Mouse (Mus musculus): ENCODE data around the gene Atp1a4.
"Not testable (repeated sequence)": the region's sequence is repeated elsewhere in the genome, so short reads cannot be mapped to it uniquely, and the experiment has no call there.

The Atp1a4 gene

DNA sequence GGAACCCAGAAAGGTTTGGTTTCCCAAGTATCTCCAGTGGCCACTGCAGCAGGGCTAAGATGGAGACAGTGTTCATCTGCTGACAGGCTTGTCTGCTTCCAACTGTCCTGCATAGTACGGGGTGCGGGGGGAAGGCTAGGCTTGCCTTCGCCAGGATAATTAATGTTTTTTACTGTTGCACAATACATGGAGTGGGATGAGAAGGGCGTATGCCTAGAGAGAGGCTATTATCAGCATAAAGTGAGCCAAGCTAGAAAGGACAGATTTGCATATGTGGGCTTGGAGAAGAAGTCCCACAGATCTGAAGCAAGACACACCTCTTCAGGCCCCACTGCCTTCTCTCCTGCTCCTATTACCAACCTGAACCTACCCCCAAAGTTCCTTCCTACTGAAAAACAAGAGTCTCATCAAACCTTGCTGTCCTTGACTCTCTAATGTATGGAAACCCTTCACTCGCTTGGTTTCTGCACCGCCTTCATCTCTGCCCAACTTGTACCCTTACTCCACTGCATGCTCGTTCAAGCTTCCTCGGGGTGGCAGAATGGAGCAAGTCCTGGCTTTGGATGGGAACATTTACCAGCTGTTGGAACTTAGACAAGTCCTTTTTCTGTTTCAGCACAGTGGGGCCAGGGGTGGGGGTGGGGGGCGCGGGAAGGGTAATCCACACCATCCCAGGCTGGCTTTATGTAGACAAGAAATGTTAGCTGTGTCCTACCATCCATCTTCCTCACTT, 23.5 kb upstream of the Atp1a4 start:
- DNase-seq (ENCODE audit: low spot score) = no peak

DNA sequence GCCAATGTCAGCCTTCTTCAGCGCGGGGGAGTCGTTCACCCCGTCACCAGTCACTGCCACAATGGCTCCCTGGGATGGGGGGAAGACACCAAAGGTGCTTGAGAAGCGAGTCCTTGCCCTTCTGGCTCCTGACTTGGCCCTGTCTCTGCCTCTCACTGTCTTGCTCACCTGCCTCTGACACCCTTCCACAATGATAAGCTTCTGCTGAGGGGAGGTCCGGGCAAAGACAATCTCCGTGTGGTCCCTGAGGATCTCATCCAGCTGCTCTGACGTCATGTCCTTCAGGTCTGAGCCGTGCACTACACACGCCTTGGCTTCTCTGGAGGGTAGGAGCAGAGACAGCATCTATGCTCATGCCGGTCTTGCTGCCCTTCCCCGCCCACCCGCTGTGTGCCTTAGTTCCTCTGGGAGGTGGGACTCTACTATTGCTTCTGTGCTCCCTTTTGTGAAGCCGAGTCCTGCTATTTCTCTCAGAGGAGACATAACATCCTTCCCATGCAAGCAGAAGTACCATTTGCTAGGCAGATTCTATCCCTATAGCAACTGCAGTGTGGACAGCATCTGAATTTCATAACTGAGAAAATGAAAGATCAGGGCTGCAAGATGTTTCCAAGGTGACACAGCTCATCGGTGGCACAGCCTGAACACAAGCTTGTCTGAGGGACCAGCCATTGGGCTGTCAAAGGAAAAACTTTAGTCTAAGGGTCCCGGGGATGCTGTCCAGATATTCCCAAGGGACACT, 21.7 kb upstream of the Atp1a4 start:
- no peak for DNase-seq (ENCODE audit: low spot score)

DNA sequence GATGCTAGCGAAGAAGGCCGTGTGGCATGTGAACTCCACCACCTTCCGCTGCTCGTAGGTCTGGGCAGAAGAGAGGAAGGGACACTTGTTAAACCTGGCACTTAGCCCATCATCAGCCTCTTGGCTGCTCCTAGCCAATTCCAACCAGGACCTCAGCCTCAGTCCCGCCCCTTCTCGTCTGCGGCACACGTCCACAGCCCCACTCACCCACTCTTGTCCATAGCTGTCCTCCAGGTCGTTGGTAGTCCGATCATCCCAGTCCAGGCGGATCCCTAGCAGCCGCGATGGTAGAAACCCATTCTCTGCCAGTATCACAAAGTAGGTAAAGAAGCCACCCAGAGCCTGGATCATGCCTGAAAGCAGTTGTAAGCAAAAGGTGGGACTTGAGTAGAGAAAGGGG, 20.1 kb upstream of the Atp1a4 start:
- DNase-seq (ENCODE audit: low spot score) = no peak

DNA sequence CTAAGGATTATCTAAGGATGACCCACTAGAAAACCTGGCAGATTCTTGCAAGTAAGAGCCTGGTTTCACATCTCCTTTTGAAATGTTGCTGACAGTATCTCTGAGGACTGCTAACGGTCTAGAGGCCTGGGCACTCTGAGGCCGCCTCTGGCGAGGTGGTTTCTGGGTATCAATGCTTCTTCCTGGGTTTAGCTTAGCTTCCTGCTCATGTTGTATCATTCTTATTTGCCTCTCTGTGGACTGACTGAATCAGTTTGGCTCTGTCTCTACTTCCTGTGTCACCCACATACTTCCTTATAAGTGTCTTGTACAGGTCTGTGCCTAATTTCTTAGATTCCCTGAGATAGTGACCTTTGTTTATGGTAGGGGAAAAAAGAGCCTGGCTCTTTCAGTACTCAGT, 19.0 kb upstream of the Atp1a4 start:
- no peak for DNase-seq (ENCODE audit: low spot score)

DNA sequence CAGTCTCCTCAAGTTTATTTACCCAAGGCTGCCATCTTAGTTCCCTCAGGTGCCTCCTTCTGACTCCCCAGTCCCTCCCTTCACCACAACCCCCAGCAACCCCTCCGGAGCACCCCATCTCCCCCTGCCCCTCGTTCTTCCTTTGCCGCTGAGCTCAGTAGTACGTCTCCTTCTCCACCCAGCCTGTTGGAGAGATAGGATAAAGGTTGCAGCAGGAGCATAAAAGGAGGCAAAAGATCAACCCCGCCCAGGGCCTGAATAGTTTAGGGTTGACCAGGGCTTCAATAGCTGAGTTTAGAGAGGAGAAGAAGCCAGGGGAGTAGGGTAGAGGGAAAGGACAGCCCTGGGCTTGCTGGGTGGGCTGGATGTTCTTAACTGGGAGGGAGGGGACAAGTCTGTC, 16.3 kb upstream of the Atp1a4 start:
- no peak for DNase-seq (ENCODE audit: low spot score)

DNA sequence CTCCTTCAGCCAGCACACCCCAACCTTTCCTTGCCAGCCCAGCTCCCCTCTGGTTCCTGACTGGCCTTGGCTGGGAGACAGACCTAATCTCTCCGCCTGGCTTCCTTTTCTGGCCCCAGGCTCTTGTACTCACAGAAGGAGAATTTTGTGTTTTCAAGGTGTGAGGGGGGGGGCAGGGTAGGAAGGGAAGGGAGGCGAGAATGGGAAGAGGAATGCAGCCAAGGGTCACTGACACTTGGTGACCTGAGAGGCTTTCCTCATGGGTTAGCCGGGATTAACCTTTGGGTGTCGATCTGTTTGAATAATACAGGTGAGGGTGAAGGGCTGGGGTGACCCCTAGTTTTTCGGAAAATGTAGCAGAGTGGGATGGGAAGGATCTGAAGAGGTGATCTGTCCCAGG, 15.9 kb upstream of the Atp1a4 start:
- no peak for DNase-seq (ENCODE audit: low spot score)

DNA sequence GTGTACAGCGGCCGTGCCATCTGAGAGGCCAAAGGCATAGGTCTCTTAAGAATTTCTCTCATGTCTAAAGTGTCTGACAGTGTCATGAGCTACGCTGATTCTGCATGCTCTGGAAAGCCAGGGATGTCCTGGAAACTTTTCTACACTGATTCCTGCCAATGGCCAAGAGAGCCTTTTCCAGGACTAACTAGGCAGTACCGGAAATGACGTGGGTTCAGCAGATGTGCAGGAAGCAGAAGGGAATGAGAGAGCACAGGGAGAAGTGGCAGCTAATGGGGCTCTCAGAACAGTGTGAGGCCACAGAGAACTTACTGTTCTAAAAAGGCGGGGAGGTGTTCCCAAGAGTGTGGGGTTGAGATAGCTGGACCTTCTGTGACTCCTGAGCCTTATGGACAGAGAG, 15.2 kb upstream of the Atp1a4 start:
- DNase-seq (ENCODE audit: low spot score) = no peak

DNA sequence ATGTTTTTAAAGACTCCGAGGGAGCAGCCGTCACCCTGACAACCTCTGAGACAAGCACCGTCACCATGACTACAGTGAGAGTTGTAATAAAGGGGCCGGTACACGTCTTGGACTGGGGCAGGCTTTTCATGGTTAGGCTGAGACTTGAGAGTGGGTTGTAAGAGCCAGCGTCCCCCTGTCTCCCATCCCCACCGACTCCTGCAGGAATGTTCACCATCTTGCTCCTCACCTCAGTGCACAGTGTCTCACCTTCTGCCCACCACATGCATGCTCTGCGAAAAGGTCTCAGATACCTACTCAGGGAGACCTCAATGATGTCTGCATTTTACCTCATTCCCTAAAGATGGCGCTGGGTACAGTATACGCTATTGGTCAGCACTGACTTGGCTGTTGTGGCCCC, 13.6 kb upstream of the Atp1a4 start:
- DNase-seq (ENCODE audit: low spot score) = no peak

DNA sequence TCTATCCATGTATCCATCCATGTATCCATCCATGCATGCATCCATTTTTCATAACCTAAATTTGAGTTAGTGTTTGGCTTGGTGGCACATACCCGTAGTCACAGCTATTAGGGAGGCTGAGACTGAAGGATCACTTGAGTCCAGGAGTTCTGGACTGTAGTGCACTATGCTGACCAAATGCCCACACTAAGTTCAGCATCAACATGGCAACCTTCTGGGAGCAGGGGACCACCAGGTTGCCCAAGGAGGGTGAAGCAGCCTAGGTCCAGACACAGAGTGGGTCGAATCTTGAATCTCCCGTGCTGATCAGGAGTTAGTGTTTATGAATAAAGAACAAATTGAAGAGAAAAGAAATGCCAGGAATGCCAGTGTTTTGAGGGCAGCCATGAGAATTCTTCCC, 13.0 kb upstream of the Atp1a4 start:
- DNase-seq (ENCODE audit: low spot score) = no peak

DNA sequence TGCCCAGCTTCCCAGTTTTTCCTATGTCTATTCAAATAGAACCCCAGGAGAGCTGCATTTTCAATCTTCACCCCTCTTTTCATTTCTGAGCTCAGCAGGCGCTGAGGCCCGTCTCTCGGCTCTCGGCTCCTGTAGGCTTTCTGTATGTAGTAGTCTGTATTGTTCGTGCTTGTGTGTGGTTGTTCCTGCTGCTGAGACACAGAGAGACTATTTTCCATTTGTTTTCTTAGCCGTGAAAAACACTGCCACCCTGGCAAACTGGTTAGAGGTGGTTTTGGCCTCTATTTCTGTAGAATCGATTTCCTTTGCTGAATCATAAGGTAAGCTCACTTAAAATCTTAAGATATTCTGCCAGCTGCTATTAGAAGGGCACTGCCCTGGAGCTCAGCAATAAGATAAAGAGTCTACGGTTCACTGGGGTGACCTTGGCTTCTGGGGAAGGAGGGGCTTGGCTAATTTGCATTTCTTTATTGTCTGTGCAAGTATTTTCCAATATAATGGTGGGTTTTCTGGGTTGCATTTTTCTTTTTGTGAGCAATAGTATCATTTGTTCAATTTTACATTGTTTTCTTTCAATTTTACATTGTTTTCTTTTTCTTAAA, 3.4 kb upstream of the Atp1a4 start, which contains the start of gene Igsf8:
Gene Igsf8 (plus strand): TSS at position 165 of the 602 bp plus-strand sequence.
- no peak for DNase-seq (ENCODE audit: low spot score)

DNA sequence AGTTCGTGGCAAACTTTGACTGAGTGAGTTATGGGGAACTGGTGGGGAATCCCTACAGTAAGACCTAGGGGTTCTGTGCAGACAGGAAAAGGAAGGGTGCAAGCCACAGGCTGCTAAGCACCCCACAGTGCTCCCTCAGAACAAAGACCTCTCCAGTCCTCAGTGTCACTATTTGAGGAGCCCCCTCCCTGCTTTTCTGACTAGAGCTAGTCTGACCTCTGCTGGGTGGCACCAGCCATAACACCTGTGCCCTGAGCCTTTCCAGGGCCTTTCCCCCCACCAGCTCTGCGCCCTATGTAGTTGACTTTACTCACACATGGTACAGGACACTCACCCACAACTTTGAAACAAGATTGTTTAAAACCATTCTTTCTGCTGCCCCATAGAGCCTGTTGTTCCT, 10.5 kb downstream of the Atp1a4 start:
- no peak for DNase-seq (ENCODE audit: low spot score)

DNA sequence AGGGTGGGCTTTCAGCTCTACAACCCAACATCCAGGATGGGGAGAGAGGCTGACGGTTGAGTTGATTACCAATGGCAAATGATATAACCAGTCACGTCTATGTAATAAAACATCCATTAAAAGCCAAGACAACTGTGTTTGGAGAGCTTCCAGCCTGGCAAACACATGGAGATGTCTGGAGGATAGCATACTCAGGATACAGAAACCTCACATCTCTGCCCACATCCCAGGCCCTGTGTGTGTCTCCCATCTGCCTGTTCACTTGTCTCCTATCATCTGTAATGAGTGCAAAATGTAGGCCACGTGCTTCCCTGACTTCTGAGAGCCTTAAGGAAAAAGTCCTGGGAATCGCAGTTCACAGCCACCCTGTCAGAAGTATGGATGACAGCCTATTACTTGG, 11.0 kb downstream of the Atp1a4 start:
- no peak for DNase-seq (ENCODE audit: low spot score)

DNA sequence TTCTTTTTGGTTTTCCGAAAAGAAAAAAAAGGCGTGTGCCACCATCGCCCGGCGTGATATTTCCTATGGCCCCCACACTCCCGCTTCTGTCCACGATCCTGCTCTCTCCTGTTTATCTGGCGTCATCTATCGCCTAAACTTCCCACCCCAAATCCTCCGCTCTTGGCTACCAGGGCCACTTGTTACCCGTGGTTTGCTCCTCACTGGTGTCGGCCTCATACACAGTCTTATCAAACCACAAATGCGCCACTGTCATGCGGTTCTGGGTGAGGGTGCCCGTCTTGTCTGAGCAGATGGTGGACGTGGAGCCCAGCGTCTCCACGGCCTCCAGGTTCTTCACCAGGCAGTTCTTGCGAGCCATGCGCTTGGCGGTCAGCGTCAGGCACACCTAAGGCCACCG, 13.6 kb downstream of the Atp1a4 start:
- DNase-seq (ENCODE audit: low spot score) = not testable (repeated sequence)

DNA sequence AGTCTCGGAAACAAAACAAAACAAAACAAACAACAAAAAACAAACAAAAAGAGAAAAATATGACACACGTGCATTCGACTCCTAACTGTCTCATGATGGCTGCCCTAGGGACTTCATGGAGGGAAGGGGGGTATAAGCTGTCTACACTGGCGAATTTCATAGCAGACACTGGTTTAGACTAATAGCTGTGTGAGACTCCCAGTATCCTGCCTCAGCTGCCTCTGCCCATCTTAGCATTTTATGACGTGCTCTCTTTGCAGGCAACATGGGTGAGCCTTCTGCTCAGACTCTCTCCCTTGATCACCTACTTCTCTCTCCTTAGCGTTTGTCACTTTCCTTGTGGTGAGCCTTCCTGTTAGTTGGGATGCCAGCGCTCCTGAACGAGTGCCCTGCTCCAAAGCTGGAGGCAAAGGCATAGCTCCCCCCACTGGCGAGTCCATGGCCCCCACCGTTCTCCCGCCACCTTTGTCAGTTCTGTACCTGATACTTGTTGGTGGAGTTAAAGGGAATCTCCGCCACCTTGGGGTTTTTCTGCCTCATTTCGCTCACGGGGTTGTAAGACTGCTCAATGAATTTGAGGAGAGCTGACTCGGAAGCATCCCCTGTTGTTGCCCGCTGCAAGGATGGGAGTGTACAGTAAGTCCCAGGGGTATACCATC, 14.5 kb downstream of the Atp1a4 start:
- DNase-seq (ENCODE audit: low spot score) = no peak

DNA sequence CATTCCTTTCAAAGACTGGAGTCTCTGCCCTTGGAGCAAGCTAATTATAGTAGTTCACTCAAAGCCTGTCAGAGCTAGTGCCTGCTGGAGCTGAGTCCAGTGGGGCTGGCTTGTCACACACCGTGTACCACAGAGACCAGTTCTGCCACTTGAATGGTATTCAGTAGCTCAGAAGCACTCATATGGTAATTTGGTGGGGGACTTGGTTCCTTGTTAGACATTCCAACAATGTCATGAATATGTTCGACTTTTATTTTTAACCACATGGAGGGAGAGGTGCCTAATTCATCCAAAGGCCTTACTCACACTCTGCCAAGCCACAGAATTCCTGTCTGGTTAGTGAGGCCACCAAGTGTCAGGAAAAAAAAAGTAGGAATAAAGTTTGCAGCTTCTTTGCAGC, 15.8 kb downstream of the Atp1a4 start:
- no peak for DNase-seq (ENCODE audit: low spot score)

DNA sequence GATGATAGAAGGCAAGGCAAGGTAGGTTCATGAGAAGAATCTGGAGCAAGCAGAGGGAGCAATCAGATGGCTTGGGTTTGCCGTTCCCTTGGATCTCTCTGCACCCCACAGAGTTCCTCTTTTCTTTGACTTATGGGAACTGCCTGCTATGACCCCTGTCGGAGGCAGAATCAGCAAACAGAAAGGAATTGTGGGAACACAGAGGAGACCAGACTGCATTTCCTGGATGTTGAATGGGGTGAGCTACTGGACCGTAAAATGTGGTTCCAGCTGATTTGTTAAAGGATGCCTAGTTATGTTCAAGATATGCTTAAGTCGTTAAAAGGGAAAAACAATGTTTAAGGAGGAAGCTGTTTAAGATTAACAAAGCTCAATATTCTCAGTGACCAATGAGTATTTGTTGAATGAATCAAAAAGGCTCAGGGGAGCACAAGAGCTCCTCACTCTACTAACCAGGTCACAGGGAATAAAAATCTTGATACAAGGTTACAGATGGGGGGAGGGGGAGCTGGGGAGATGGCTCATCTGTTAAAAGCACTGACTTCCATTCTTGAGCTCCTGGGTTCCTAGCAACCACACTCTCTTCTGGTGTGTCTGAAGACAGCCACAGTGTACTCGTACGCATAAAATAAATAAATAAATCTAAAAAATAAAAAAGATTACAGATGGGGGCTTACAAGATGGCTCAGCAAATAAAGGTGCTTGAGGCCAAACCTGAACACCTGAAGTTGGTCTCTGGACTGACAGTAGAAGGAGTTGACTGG, 17.1 kb downstream of the Atp1a4 start:
- DNase-seq (ENCODE audit: low spot score) = no peak

DNA sequence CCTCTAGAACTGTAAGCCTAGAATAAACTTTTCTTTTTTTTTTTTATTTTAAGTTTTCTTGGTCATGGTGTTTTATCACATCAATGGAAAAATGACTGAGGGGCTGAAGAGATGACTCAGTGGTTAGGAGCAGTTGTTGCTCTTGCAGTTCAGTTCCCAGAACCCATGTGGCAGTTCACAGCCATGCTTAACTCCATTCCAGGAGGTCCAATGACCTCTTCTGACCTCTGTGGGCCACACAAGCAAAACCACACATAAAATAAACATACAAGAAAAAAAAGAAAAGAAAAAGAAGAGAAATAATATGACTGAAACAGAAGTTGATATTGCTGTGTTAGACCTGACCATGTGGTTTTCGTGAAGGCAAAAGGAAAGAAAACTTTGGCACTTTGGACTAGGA, 29.0 kb downstream of the Atp1a4 start:
- DNase-seq (ENCODE audit: low spot score) = no peak

DNA sequence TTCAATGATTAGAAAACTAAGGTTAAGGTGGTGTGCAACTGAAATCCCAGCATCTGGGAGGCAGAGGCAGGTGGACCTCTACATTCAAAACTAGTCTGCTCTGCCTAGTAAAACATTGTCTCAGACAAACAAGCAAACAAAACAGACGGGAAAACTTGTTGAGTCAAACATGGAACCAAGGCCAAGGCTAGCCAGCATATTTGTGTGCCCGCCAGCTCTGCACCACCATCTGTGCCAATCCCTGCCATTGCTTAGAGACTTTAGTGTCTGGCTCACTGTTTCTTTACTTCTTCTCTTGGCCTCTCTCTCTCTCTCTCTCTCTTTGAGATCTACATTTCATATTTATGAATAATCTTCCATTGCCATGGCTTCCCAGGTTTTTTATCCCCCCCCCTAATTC, 30.0 kb downstream of the Atp1a4 start:
- DNase-seq (ENCODE audit: low spot score) = no peak

DNA sequence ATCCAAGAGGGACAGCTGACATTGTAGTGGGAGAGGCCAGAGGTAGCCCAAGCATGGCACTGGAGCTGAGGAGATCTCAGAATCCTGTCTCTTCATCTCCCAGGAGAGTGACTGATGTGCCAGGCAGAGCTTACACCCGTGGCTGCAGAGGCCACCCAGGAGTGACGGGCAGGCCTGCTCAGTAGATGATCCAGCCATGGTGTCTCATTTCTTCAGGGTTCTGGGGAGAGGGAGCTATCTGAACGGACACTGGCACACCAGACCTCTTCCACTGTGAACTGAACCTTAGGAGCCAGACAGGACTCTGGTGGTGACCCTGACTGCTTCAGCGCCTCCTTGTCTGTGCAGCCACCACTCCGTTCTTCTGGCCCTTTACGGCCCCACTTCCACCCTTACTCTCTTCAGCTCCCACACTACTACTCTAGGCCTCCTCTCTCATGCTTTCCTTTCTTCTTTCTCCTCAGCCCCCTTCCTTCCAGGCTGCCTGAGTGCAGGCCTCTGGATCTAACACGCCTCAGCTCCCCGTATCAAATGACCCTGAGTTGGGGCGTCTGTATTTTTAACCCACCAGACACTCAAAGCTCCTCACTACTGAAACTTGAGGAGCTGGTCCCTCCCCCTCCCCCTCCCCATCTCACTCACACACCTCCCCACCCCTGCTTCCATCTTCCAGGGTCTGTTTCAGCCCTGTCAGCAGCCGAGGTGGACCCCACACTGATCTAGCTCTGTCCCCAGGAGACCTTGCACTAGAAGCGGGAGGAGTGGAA, 36.7 kb downstream of the Atp1a4 start:
- no peak for DNase-seq (ENCODE audit: low spot score)

DNA sequence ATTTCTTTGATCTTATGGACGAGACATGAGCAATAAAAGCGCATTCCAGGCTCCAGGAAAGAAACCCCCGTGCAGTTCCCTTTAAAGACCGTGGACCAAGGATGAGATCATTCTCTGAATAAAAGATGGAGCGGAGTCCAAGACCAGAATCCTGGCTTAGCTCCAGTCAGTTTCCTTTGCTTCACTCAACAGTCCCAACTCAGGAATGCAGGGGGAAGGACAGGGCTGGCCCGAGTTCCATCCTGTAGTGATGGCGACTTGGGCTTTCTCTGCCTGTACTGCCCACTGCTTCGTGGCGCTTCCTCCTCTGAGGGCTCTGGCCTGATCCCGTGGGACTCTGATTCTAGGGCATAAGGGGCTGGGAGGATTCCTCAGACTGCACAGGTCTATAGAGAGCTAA, 37.8 kb downstream of the Atp1a4 start:
- no peak for DNase-seq (ENCODE audit: low spot score)

All from ovary, postnatal 14 days (tissue).